Mouse (Mus musculus) intestine, embryonic 14.5 days (tissue): ENCODE data around the gene Abl1. TPM values are rescaled to one million over a fixed set of nuclear protein-coding genes. Genes with fewer than 3 reads are reported as not detected.
A peak's percentile ranks its signal among the peaks of the same experiment; 100 is the strongest.
"Not testable (repeated sequence)": the region's sequence is repeated elsewhere in the genome, so short reads cannot be mapped to it uniquely, and the experiment has no call there.

Experiments used
- ATAC-seq: fragments of 200-750 bp; cut with Nextera tagmentation; replicated peaks from 2 replicates; pipeline ENCODE4 v1.8.0; 2017; ENCODE audit warnings: low read depth, moderate number of reproducible peaks, moderate TSS enrichment, moderate library complexity; ENCODE audit not compliant: low FRiP score, low TSS enrichment
- DNase-seq: peaks from one replicate; pipeline ENCODE4 v3.0.0-alpha.2; 2018; ENCODE audit warnings: low spot score
- H3K27ac ChIP-seq: fragments of 300-500 bp; sonication (generic); 2 replicates; pipeline ENCODE4 v1.5.1; 2014; ENCODE audit warnings: low read depth, mild to moderate bottlenecking, control low read depth
- H3K27me3 ChIP-seq: fragments of 300-500 bp; sonication (generic); replicated peaks from 2 replicates; pipeline ENCODE4 v1.6.1; 2014; ENCODE audit warnings: low read length, control low read depth; ENCODE audit not compliant: control insufficient read depth, insufficient read depth
- H3K36me3 ChIP-seq: fragments of 300-500 bp; sonication (generic); 2 replicates; pipeline ENCODE4 v1.6.1; 2014; ENCODE audit warnings: low read length, control low read depth; ENCODE audit not compliant: control insufficient read depth, insufficient read depth
- H3K4me1 ChIP-seq: fragments of 300-500 bp; sonication (generic); replicated peaks from 2 replicates; pipeline ENCODE4 v1.6.1; 2014; ENCODE audit warnings: low read length, control low read depth, mixed read lengths; ENCODE audit not compliant: control insufficient read depth, insufficient read depth
- H3K4me2 ChIP-seq: fragments of 300-500 bp; sonication (generic); 2 replicates; pipeline ENCODE4 v1.6.1; 2014; ENCODE audit warnings: low read length
- H3K4me3 ChIP-seq: fragments of 300-500 bp; sonication (generic); 2 replicates; pipeline ENCODE4 v1.5.1; 2014; ENCODE audit warnings: low read depth, low read length, control low read depth, mixed read lengths
- H3K9ac ChIP-seq: fragments of 300-500 bp; sonication (generic); 2 replicates; pipeline ENCODE4 v1.6.1; 2014; ENCODE audit warnings: mild to moderate bottlenecking, low read length
- H3K9me3 ChIP-seq: fragments of 300-500 bp; sonication (generic); 2 replicates; pipeline ENCODE4 v1.6.1; 2016; ENCODE audit warnings: low read length, control low read depth; ENCODE audit not compliant: control insufficient read depth
- WGBS: fragments of 180-500 bp; shearing (Covaris S2); extraction: QIAGEN DNeasy Blood & Tissue Kit; methylation state at CpG from one replicate; pipeline ENCODE4 v1.1.7; 2014; 5-methylcytosine and 5-hydroxymethylcytosine counted together
- polyA plus RNA-seq: library from polyadenylated mRNA; unstranded; fragments of >200 nt; fragmentation: Nextera tagmentation; extraction: Ambion mirVana; gene quantifications from 2 replicates; pipeline ENCODE4 v1.2.1, GENCODE M21; 2014

The Abl1 gene
- polyA plus RNA-seq, 1 experiment from 2014 or later = 48.1 TPM

DNA sequence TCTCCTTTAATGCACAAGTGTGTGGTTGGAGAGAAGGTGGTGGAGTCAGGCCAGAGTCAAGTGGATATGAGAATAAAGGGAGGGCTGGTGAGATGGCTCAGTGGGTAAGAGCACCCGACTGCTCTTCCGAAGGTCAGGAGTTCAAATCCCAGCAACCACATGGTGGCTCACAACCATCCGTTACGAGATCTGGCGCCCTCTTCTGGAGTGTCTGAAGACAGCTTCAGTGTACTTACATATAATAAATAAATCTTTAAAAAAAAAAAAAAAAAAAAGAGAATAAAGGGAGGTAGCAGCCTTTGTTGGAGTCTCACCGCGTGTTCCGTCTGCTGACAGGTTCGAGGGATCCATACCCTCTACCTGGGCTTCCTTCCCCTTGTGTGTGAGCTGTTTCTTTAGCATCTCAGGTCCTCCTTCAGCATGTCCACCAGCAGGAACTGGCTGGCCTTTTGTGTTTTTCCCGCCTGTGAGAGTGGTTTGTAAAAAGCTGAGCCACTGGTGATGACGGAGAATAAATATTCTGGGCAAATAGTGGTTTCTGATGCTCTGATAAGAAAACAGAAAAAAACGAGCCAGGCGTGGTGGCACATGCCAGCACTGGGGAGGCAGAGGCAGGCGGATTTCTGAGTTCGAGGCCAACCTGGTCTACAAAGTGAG lies 7.0 kb upstream of the Abl1 start:
- H3K9me3 ChIP-seq, H3K27ac ChIP-seq, DNase-seq, H3K27me3 ChIP-seq, ATAC-seq, H3K4me2 ChIP-seq, H3K9ac ChIP-seq, H3K4me1 ChIP-seq, H3K4me3 ChIP-seq: not testable (repeated sequence)
- H3K36me3 ChIP-seq = peaks cover 46% of the 10 kb centered on the region
- WGBS = 85% methylated on average over 15 of the region's 15 CpGs

- peaks cover 40% of the 10 kb centered on the region for H3K36me3 ChIP-seq
- DNase-seq (no peak), ATAC-seq (no peak)
- no peaks in the 10 kb centered on the region for H3K27me3 ChIP-seq
- H3K9ac ChIP-seq = no peak overlapping the region
- 83% methylated on average over 6 of the region's 6 CpGs for WGBS
- no peaks in the 10 kb centered on the region for H3K4me1 ChIP-seq
- no peaks in the 10 kb centered on the region for H3K9me3 ChIP-seq
- no peak overlapping the region for H3K4me2 ChIP-seq
- no peak overlapping the region for H3K4me3 ChIP-seq
- no peak overlapping the region for H3K27ac ChIP-seq
Measured at GRCm38 (mm10) chr2:31681731-31682235, 6.4 kb upstream of the Abl1 start.

GRCm38 (mm10) chr2:31683666-31684065 lies 4.5 kb upstream of the Abl1 start:
- no peak for ATAC-seq

GRCm38 (mm10) chr2:31689045-31689444 lies 869 bp downstream of the Abl1 start:
- no peaks in the 10 kb centered on the region for H3K27me3 ChIP-seq
- H3K4me1 ChIP-seq = peaks cover 15% of the 10 kb centered on the region
- H3K4me2 ChIP-seq = peak overlapping the region; percentile 55
- DNase-seq (no peak), ATAC-seq (no peak)
- peak overlapping the region; percentile 92 for H3K27ac ChIP-seq
- peak overlapping the region; percentile 98 for H3K4me3 ChIP-seq
- peak overlapping the region; percentile 87 for H3K9ac ChIP-seq
- no peaks in the 10 kb centered on the region for H3K9me3 ChIP-seq
- under 1% methylated on average over 12 of the region's 12 CpGs for WGBS
- H3K36me3 ChIP-seq = 0 out of 2 replicates have a peak, but pooled peaks cover under 1% of the 10 kb centered on the region

More at GRCm38 (mm10) chr2:31683666-31684065, 4.5 kb upstream of the Abl1 start:
- peak; percentile 78 for DNase-seq
- Histone ChIP-seq H3K9ac (no peak overlapping the region), H3K4me1 (peaks cover 4% of the 10 kb centered on the region; the same call in 1 of the 2 replicates), H3K27me3 (no peaks in the 10 kb centered on the region), H3K27ac (no peak overlapping the region), H3K4me3 (no peak overlapping the region), H3K36me3 (peaks cover 24% of the 10 kb centered on the region), H3K4me2 (no peak overlapping the region), H3K9me3 (no peaks in the 10 kb centered on the region)
- 30% methylated on average over 2 of the region's 2 CpGs for WGBS

GRCm38 (mm10) chr2:31690063-31690462 lies 1.9 kb downstream of the Abl1 start:
- H3K27ac ChIP-seq = no peak overlapping the region
- H3K27me3 ChIP-seq = no peaks in the 10 kb centered on the region
- peak overlapping the region; percentile 55 for H3K4me2 ChIP-seq
- H3K36me3 ChIP-seq = 0 out of 2 replicates have a peak, but pooled peaks cover 3% of the 10 kb centered on the region
- H3K4me3 ChIP-seq = peak overlapping the region; percentile 98
- DNase-seq (no peak), ATAC-seq (no peak)
- no peaks in the 10 kb centered on the region for H3K9me3 ChIP-seq
- WGBS = 33% methylated on average over 3 of the region's 3 CpGs
- peaks cover 15% of the 10 kb centered on the region for H3K4me1 ChIP-seq
- peak overlapping the region; percentile 87; the same call in 1 of the 2 replicates for H3K9ac ChIP-seq

DNA sequence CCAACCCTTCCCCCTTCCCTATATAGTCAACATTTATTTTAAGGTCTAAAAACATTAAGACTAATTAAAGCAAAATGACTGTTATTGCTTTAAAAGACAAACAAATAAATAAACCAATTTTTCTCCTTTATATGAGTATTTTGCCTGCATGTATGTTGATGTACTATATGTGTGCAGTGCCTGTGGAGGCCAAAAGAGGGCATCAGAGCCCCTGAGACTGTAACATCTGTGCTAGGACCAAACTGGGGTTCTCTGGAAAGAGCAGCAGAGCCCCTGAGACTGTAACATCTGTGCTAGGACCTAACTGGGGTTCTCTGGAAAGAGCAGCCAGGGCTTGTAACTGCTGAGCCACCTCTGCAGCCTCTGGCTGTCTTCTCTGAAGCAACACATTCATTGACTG lies 10.0 kb downstream of the Abl1 start:
- DNase-seq (no peak), ATAC-seq (no peak)
- Histone ChIP-seq H3K4me2 (no peak overlapping the region), H3K27ac (no peak overlapping the region), H3K9ac (no peak overlapping the region), H3K27me3 (no peaks in the 10 kb centered on the region), H3K36me3 (peaks cover 28% of the 10 kb centered on the region), H3K4me1 (no peaks in the 10 kb centered on the region), H3K9me3 (no peaks in the 10 kb centered on the region), H3K4me3 (no peak overlapping the region)

- no peak overlapping the region for H3K4me3 ChIP-seq
- H3K4me1 ChIP-seq = no peaks in the 10 kb centered on the region
- H3K4me2 ChIP-seq = no peak overlapping the region
- peaks cover 19% of the 10 kb centered on the region for H3K36me3 ChIP-seq
- peak overlapping the region; percentile 7; the same call in 1 of the 2 replicates for H3K27ac ChIP-seq
- H3K9ac ChIP-seq = no peak overlapping the region
- WGBS = 44% methylated on average over 7 of the region's 7 CpGs
- DNase-seq (peak; percentile 73), ATAC-seq (peak; percentile 82)
- no peaks in the 10 kb centered on the region for H3K9me3 ChIP-seq
- no peaks in the 10 kb centered on the region for H3K27me3 ChIP-seq
Measured at GRCm38 (mm10) chr2:31700545-31701446, 12.6 kb downstream of the Abl1 start.

- ATAC-seq (no peak), DNase-seq (no peak)
- Histone ChIP-seq H3K9me3 (no peaks in the 10 kb centered on the region), H3K4me2 (no peak overlapping the region), H3K27ac (no peak overlapping the region), H3K9ac (no peak overlapping the region), H3K36me3 (peaks cover 8% of the 10 kb centered on the region), H3K4me1 (no peaks in the 10 kb centered on the region), H3K4me3 (no peak overlapping the region), H3K27me3 (no peaks in the 10 kb centered on the region)
Measured at GRCm38 (mm10) chr2:31703226-31703625, 15.1 kb downstream of the Abl1 start.
